Mouse (Mus musculus) left cerebral cortex, postnatal 10 days (tissue): Measurements from ENCODE around the gene Acot11. TPM values are rescaled to one million over a fixed set of nuclear protein-coding genes. Genes with fewer than 3 reads are reported as not detected.
"Not testable (repeated sequence)": the region's sequence is repeated elsewhere in the genome, so short reads cannot be mapped to it uniquely, and the experiment has no call there.

ENCODE experiments used
- DNase-seq, 2 experiments: peaks; one replicate each; pipeline ENCODE4 v3.0.0; 2021 to 2022; ENCODE audit warnings: low spot score in 2 of 2, mixed read lengths in 1 of 2; ENCODE audit errors: extremely low spot score in 1 of 2
- intact Hi-C: fragments of 180-260 bp; cut with DNase I; formaldehyde crosslinking; loops from one replicate; pipeline ENCODE4 v1.15.1; 2025
- total RNA-seq, 2 experiments: library from RNA; stranded (reverse); gene quantifications; 2 replicates each; pipeline ENCODE4 v1.2.3; 2021

Acot11 gene
- total RNA-seq, 2 experiments from 2014 or later, result 12.2 to 22.1 TPM

- intact Hi-C loops, result no loop called here
- peak in 1 of 2 experiments; percentile 16 for DNase-seq
Observed at GRCm38 (mm10) chr4:106817017-106817416, 12.2 kb upstream of the Acot11 start.

- intact Hi-C loops, result no loop called here
- peak in 1 of 2 experiments; percentile 26 for DNase-seq
Observed at GRCm38 (mm10) chr4:106815396-106816324, 10.9 kb upstream of the Acot11 start.

- DNase-seq, result no peak
- intact Hi-C loops, result no loop called here
Observed at GRCm38 (mm10) chr4:106811162-106811561, 6.4 kb upstream of the Acot11 start.

- intact Hi-C loops, result no loop called here
- no peak for DNase-seq
Observed at GRCm38 (mm10) chr4:106810039-106810438, 5.2 kb upstream of the Acot11 start.

GRCm38 (mm10) chr4:106807287-106807686 is 2.5 kb upstream of the Acot11 start:
- intact Hi-C loops, result loop anchor here (2.0 kb wide), 1 partner anchor 76 kb away; no protein-coding TSS in a partner anchor
- DNase-seq, result no peak

- DNase-seq, result peak in 1 of 2 experiments; percentile 13
- intact Hi-C loops, result loop anchor here (2.0 kb wide), 1 partner anchor 77 kb away; no protein-coding TSS in a partner anchor
Observed at GRCm38 (mm10) chr4:106805890-106806289, 1.1 kb upstream of the Acot11 start.

- peak in 1 of 2 experiments; percentile 15 for DNase-seq
- intact Hi-C loops, result no loop called here
Observed at GRCm38 (mm10) chr4:106804201-106804909, 443 bp downstream of the Acot11 start.

GRCm38 (mm10) chr4:106803781-106804180 is 1.0 kb downstream of the Acot11 start:
- peak in 1 of 2 experiments; percentile 15 for DNase-seq
- intact Hi-C loops, result no loop called here

- peak; percentile 56 to 80 for DNase-seq
- intact Hi-C loops, result no loop called here
Observed at GRCm38 (mm10) chr4:106799772-106800336, 4.9 kb downstream of the Acot11 start.

- DNase-seq, result peak in 1 of 2 experiments; percentile 46
- intact Hi-C loops, result no loop called here
Observed at GRCm38 (mm10) chr4:106798908-106799546, 5.8 kb downstream of the Acot11 start.

GRCm38 (mm10) chr4:106795289-106795688 is 9.5 kb downstream of the Acot11 start:
- no peak for DNase-seq
- intact Hi-C loops, result no loop called here

GRCm38 (mm10) chr4:106794247-106794646 is 10.6 kb downstream of the Acot11 start:
- intact Hi-C loops, result no loop called here
- DNase-seq, result no peak

GRCm38 (mm10) chr4:106793826-106794225 is 11.0 kb downstream of the Acot11 start:
- intact Hi-C loops, DNase-seq: not testable (repeated sequence)

GRCm38 (mm10) chr4:106792276-106792675 is 12.5 kb downstream of the Acot11 start:
- intact Hi-C loops, result no loop called here
- DNase-seq, result no peak

- intact Hi-C loops, result no loop called here
Observed at GRCm38 (mm10) chr4:106790938-106791337, 13.9 kb downstream of the Acot11 start.

GRCm38 (mm10) chr4:106790218-106790617 is 14.6 kb downstream of the Acot11 start:
- DNase-seq, intact Hi-C loops: not testable (repeated sequence)

More at GRCm38 (mm10) chr4:106790938-106791337, 13.9 kb downstream of the Acot11 start:
- DNase-seq, result no peak

GRCm38 (mm10) chr4:106789705-106790104 is 15.1 kb downstream of the Acot11 start:
- no peak for DNase-seq
- intact Hi-C loops, result no loop called here

- intact Hi-C loops, result no loop called here
- DNase-seq, result no peak
Observed at GRCm38 (mm10) chr4:106788627-106789026, 16.2 kb downstream of the Acot11 start.

GRCm38 (mm10) chr4:106787830-106788229 is 17.0 kb downstream of the Acot11 start:
- intact Hi-C loops, result no loop called here
- peak in 1 of 2 experiments; percentile 61 for DNase-seq
